Mouse (Mus musculus) olfactory bulb, adult 2 months (tissue): ENCODE results near the gene Dll4. TPM values are rescaled to one million over a fixed set of nuclear protein-coding genes. Genes with fewer than 3 reads are reported as not detected.

Source experiments
- H3K27ac ChIP-seq: fragments of 200-500 bp; 2 replicates; pipeline ENCODE4 v1.5.1; 2012; ENCODE audit warnings: low read depth, low read length; ENCODE audit not compliant: insufficient read depth
- H3K4me1 ChIP-seq: fragments of 200-500 bp; 2 replicates; pipeline ENCODE4 v1.6.1; 2012; ENCODE audit warnings: low read length; ENCODE audit not compliant: control insufficient read depth, insufficient read depth
- H3K4me3 ChIP-seq: fragments of 200-500 bp; 2 replicates; pipeline ENCODE4 v1.5.1; 2012; ENCODE audit warnings: mild to moderate bottlenecking, low read depth, low read length, moderate library complexity; ENCODE audit not compliant: insufficient read depth
- CTCF ChIP-seq: fragments of 200-500 bp; IDR thresholded peaks from 2 replicates; pipeline ENCODE4 v1.5.1; 2012; ENCODE audit warnings: low read depth, mild to moderate bottlenecking, low read length, moderate library complexity; ENCODE audit not compliant: insufficient read depth
- POLR2A ChIP-seq: fragments of 200-500 bp; IDR thresholded peaks from 2 replicates; pipeline ENCODE4 v1.6.1; 2012; ENCODE audit warnings: mild to moderate bottlenecking, low read depth, low read length, moderate library complexity; ENCODE audit not compliant: insufficient read depth
- WGBS: fragments of 180-500 bp; shearing (Covaris S2); methylation state at CpG from one replicate; pipeline ENCODE4 v1.1.7; 2018; 5-methylcytosine and 5-hydroxymethylcytosine counted together
- polyA plus RNA-seq: library from polyadenylated mRNA; stranded (reverse); fragments of >200 nt; gene quantifications from 2 replicates; pipeline ENCODE4 v1.2.4, GENCODE M21; 2012; ENCODE audit warnings: low replicate concordance; ENCODE audit not compliant: missing spikeins, insufficient read depth, insufficient read length

The Dll4 gene
- polyA plus RNA-seq, 1 experiment = not detected

- 66% methylated on average over 3 of the region's 3 CpGs for WGBS
- H3K27ac ChIP-seq = no peak overlapping the region
- no peaks in the 10 kb centered on the region for H3K4me1 ChIP-seq
- TF ChIP-seq CTCF (no peak), POLR2A (no peak)
- no peak overlapping the region for H3K4me3 ChIP-seq
Observed at GRCm38 (mm10) chr2:119367346-119367745, 41.8 kb downstream of the Dll4 start.

GRCm38 (mm10) chr2:119370116-119370515, 44.5 kb downstream of the Dll4 start:
- no peak overlapping the region for H3K4me3 ChIP-seq
- H3K27ac ChIP-seq = no peak overlapping the region
- TF ChIP-seq CTCF (no peak), POLR2A (no peak)
- H3K4me1 ChIP-seq = no peaks in the 10 kb centered on the region
- WGBS = 93% methylated on average over 10 of the region's 10 CpGs

GRCm38 (mm10) chr2:119377286-119377685, 51.7 kb downstream of the Dll4 start:
- Histone ChIP-seq H3K4me3 (no peak overlapping the region), H3K27ac (no peak overlapping the region), H3K4me1 (no peaks in the 10 kb centered on the region)
- WGBS = 43% methylated on average over 9 of the region's 9 CpGs
- TF ChIP-seq POLR2A (no peak), CTCF (no peak)

GRCm38 (mm10) chr2:119377826-119378225, 52.2 kb downstream of the Dll4 start:
- 29% methylated on average over 3 of the region's 3 CpGs for WGBS
- TF ChIP-seq POLR2A (no peak), CTCF (no peak)
- no peaks in the 10 kb centered on the region for H3K4me1 ChIP-seq
- H3K27ac ChIP-seq = no peak overlapping the region
- no peak overlapping the region for H3K4me3 ChIP-seq

- TF ChIP-seq POLR2A = no peak
- TF ChIP-seq CTCF = no peak
- 74% methylated on average over 3 of the region's 3 CpGs for WGBS
- Histone ChIP-seq H3K4me1 (no peaks in the 10 kb centered on the region), H3K27ac (no peak overlapping the region), H3K4me3 (no peak overlapping the region)
Observed at GRCm38 (mm10) chr2:119379455-119379854, 53.9 kb downstream of the Dll4 start.

Other genes with a start within 250 kb of the Dll4 start
- gene Rad51, start 213.0 kb upstream of the Dll4 start, polyA plus RNA-seq = not detected in 2 replicates
- not detected in 2 replicates for gene Rmdn3, start 168.8 kb upstream of the Dll4 start, polyA plus RNA-seq
- not detected in 2 replicates for gene Gchfr, start 158.0 kb upstream of the Dll4 start, polyA plus RNA-seq
- not detected in 2 replicates for gene Gm14137, start 151.3 kb upstream of the Dll4 start, polyA plus RNA-seq
- gene Zfyve19, start 117.2 kb upstream of the Dll4 start, polyA plus RNA-seq = not detected in 2 replicates
- not detected in 2 replicates for gene Dnajc17, start 117.0 kb upstream of the Dll4 start, polyA plus RNA-seq
- not detected in 2 replicates for gene Ppp1r14d, start 95.9 kb upstream of the Dll4 start, polyA plus RNA-seq
- gene Spint1, start 88.4 kb upstream of the Dll4 start, polyA plus RNA-seq = not detected in 2 replicates
- not detected in 2 replicates for gene Rhov, start 54.5 kb upstream of the Dll4 start, polyA plus RNA-seq
- not detected in 2 replicates for gene Vps18, start 37.0 kb upstream of the Dll4 start, polyA plus RNA-seq
- not detected in 2 replicates for gene Chac1, start 25.4 kb downstream of the Dll4 start, polyA plus RNA-seq
- not detected in 2 replicates for gene Ino80, start 151.9 kb downstream of the Dll4 start, polyA plus RNA-seq
- gene Exd1, start 221.8 kb downstream of the Dll4 start, polyA plus RNA-seq = not detected in 2 replicates
- not detected in 2 replicates for gene Chp1, start 221.9 kb downstream of the Dll4 start, polyA plus RNA-seq